Mouse (Mus musculus): ENCODE measurements around the gene Ints7. TPM values are rescaled to one million over a fixed set of nuclear protein-coding genes. Genes with fewer than 3 reads are reported as not detected.

Ints7 gene
- total RNA-seq, 2 experiments from 2014 or later, result 12.3 to 21.8 TPM

- no peak for ATAC-seq (replicated peaks; ENCODE audit: low FRiP score, poor library complexity, severe bottlenecking)
Measured at GRCm38 (mm10) chr1:191625620-191626019, 50.2 kb downstream of the Ints7 start.

GRCm38 (mm10) chr1:191628457-191629169, 53.2 kb downstream of the Ints7 start:
- ATAC-seq (replicated peaks; ENCODE audit: low FRiP score, poor library complexity, severe bottlenecking), result no peak

GRCm38 (mm10) chr1:191629170-191629636, 53.8 kb downstream of the Ints7 start:
- ATAC-seq (replicated peaks; ENCODE audit: low FRiP score, poor library complexity, severe bottlenecking), result no peak

- ATAC-seq (replicated peaks; ENCODE audit: low FRiP score, poor library complexity, severe bottlenecking), result no peak
Measured at GRCm38 (mm10) chr1:191632511-191633095, 57.2 kb downstream of the Ints7 start.

GRCm38 (mm10) chr1:191634116-191634515, 58.7 kb downstream of the Ints7 start:
- no peak for ATAC-seq (replicated peaks; ENCODE audit: low FRiP score, poor library complexity, severe bottlenecking)

- ATAC-seq (replicated peaks; ENCODE audit: low FRiP score, poor library complexity, severe bottlenecking), result no peak
Measured at GRCm38 (mm10) chr1:191638404-191638803, 63.0 kb downstream of the Ints7 start.

- ATAC-seq (replicated peaks; ENCODE audit: low FRiP score, poor library complexity, severe bottlenecking), result no peak
Measured at GRCm38 (mm10) chr1:191639200-191639807, 63.9 kb downstream of the Ints7 start.

GRCm38 (mm10) chr1:191640146-191640545, 64.7 kb downstream of the Ints7 start:
- no peak for ATAC-seq (replicated peaks; ENCODE audit: low FRiP score, poor library complexity, severe bottlenecking)

- no peak for ATAC-seq (replicated peaks; ENCODE audit: low FRiP score, poor library complexity, severe bottlenecking)
Measured at GRCm38 (mm10) chr1:191640848-191641247, 65.4 kb downstream of the Ints7 start.

- ATAC-seq (replicated peaks; ENCODE audit: low FRiP score, poor library complexity, severe bottlenecking), result no peak
Measured at GRCm38 (mm10) chr1:191641438-191641837, 66.0 kb downstream of the Ints7 start.

- ATAC-seq (replicated peaks; ENCODE audit: low FRiP score, poor library complexity, severe bottlenecking), result no peak
Measured at GRCm38 (mm10) chr1:191642903-191643302, 67.5 kb downstream of the Ints7 start.

- ATAC-seq (replicated peaks; ENCODE audit: low FRiP score, poor library complexity, severe bottlenecking), result no peak
Measured at GRCm38 (mm10) chr1:191645921-191646320, 70.5 kb downstream of the Ints7 start.

- no peak for ATAC-seq (replicated peaks; ENCODE audit: low FRiP score, poor library complexity, severe bottlenecking)
Measured at GRCm38 (mm10) chr1:191647590-191647989, 72.2 kb downstream of the Ints7 start.

- no peak for ATAC-seq (replicated peaks; ENCODE audit: low FRiP score, poor library complexity, severe bottlenecking)
Measured at GRCm38 (mm10) chr1:191659441-191659840, 84.0 kb downstream of the Ints7 start.

GRCm38 (mm10) chr1:191661019-191661796, 85.8 kb downstream of the Ints7 start:
- ATAC-seq (replicated peaks; ENCODE audit: low FRiP score, poor library complexity, severe bottlenecking), result no peak

- ATAC-seq (replicated peaks; ENCODE audit: low FRiP score, poor library complexity, severe bottlenecking), result no peak
Measured at GRCm38 (mm10) chr1:191662178-191662898, 86.9 kb downstream of the Ints7 start.

- no peak for ATAC-seq (replicated peaks; ENCODE audit: low FRiP score, poor library complexity, severe bottlenecking)
Measured at GRCm38 (mm10) chr1:191662899-191663500, 87.6 kb downstream of the Ints7 start.

- ATAC-seq (replicated peaks; ENCODE audit: low FRiP score, poor library complexity, severe bottlenecking), result no peak
Measured at GRCm38 (mm10) chr1:191663603-191664002, 88.2 kb downstream of the Ints7 start.

- ATAC-seq (replicated peaks; ENCODE audit: low FRiP score, poor library complexity, severe bottlenecking), result no peak
Measured at GRCm38 (mm10) chr1:191666351-191666750, 90.9 kb downstream of the Ints7 start.

Measured in erythroblast, adult 5-6 weeks (primary cell).